Mouse (Mus musculus) CH12.LX (cell line): ENCODE data around the gene Cwc22. TPM values are rescaled to one million over a fixed set of nuclear protein-coding genes. Genes with fewer than 3 reads are reported as not detected.

Experiments
- DNase-seq: peaks from one replicate; pipeline ENCODE4 v3.0.0-alpha.2; 2013; ENCODE audit errors: extremely low read depth
- H3K27ac ChIP-seq: 2 replicates; pipeline ENCODE4 v1.5.1; 2012; ENCODE audit warnings: low read depth, mild to moderate bottlenecking, control low read depth, moderate library complexity; ENCODE audit not compliant: insufficient read depth
- H3K27me3 ChIP-seq: replicated peaks from 2 replicates; pipeline ENCODE3; 2012; ENCODE audit warnings: inconsistent platforms
- H3K36me3 ChIP-seq, 2 experiments: replicated peaks in 1 of 2; 2 replicates each; pipeline versions ENCODE3 to v1.6.1; 2012; ENCODE audit warnings: inconsistent platforms in 1 of 2, low read length in 1 of 2, mild to moderate bottlenecking in 1 of 2, mixed read lengths in 1 of 2, moderate library complexity in 1 of 2; ENCODE audit not compliant: control insufficient read depth in 1 of 2, insufficient read depth in 1 of 2
- H3K4me1 ChIP-seq, 2 experiments: 2 replicates each; pipeline ENCODE4 v1.6.1; 2012; ENCODE audit warnings: inconsistent platforms in 1 of 2, moderate library complexity in 1 of 2; ENCODE audit not compliant: insufficient read depth in 2 of 2, control insufficient read depth in 1 of 2
- H3K4me2 ChIP-seq: 2 replicates; pipeline ENCODE4 v1.6.1; 2012; ENCODE audit warnings: low read depth, mild to moderate bottlenecking, control low read depth; ENCODE audit not compliant: poor library complexity, insufficient read depth, severe bottlenecking
- H3K4me3 ChIP-seq, 3 experiments: fragments of 150-350 bp in 1 of 3; sonication (generic) in 1 of 3; replicated peaks in 1 of 3; 2 replicates each; pipeline versions ENCODE3 to v1.5.1; 2011 to 2012; ENCODE audit warnings: low read depth in 2 of 3, low read length in 2 of 3, mild to moderate bottlenecking in 2 of 3, moderate library complexity in 2 of 3, control low read depth in 1 of 3, improper control_type of control experiment in 1 of 3, inconsistent platforms in 1 of 3, mixed read lengths in 1 of 3; ENCODE audit not compliant: poor library complexity in 1 of 3
- H3K79me2 ChIP-seq: replicated peaks from 2 replicates; pipeline ENCODE4 v1.6.1; 2012; ENCODE audit warnings: mild to moderate bottlenecking, moderate library complexity; ENCODE audit not compliant: control insufficient read depth, poor library complexity, insufficient read depth, severe bottlenecking; ENCODE audit errors: extremely low read depth
- H3K9ac ChIP-seq: 2 replicates; pipeline ENCODE4 v1.6.1; 2012; ENCODE audit warnings: low read depth, mild to moderate bottlenecking, control low read depth, moderate library complexity; ENCODE audit not compliant: insufficient read depth
- H3K9me3 ChIP-seq: replicated peaks from 2 replicates; pipeline ENCODE3; 2012; ENCODE audit warnings: low read length, inconsistent platforms, mixed read lengths
- BHLHE40 ChIP-seq: IDR thresholded peaks from 2 replicates; pipeline ENCODE4 v1.6.1; 2011; ENCODE audit warnings: mild to moderate bottlenecking, low read depth, low read length, improper control_type of control experiment
- CHD1 ChIP-seq: IDR thresholded peaks from 2 replicates; pipeline ENCODE4 v1.6.1; 2012; ENCODE audit warnings: low read depth, low read length, improper control_type of control experiment, inconsistent platforms
- CHD2 ChIP-seq: IDR thresholded peaks from 2 replicates; pipeline ENCODE4 v1.6.1; 2011; ENCODE audit warnings: low read length, improper control_type of control experiment
- CTCF ChIP-seq, 2 experiments: IDR thresholded peaks in 1 of 2; conservative IDR thresholded peaks in 1 of 2; 2 replicates each; pipeline ENCODE4 v1.5.1; 2011 to 2012; ENCODE audit warnings: low read depth in 2 of 2, low read length in 2 of 2, improper control_type of control experiment in 1 of 2, inconsistent platforms in 1 of 2, mild to moderate bottlenecking in 1 of 2, moderate library complexity in 1 of 2
- E2F4 ChIP-seq: IDR thresholded peaks from 2 replicates; pipeline ENCODE4 v1.6.1; 2011; ENCODE audit warnings: low read depth, low read length, improper control_type of control experiment; ENCODE audit not compliant: insufficient replicate concordance
- EP300 ChIP-seq: IDR thresholded peaks from 2 replicates; pipeline ENCODE4 v1.6.1; 2011; ENCODE audit warnings: low read length, improper control_type of control experiment
- ETS1 ChIP-seq: conservative IDR thresholded peaks from 2 replicates; pipeline ENCODE4 v1.6.1; 2012; ENCODE audit warnings: low read depth, mild to moderate bottlenecking, inconsistent platforms, low read length, improper control_type of control experiment, moderate library complexity
- GABPA ChIP-seq: IDR thresholded peaks from 2 replicates; pipeline ENCODE4 v1.6.1; 2012; ENCODE audit warnings: low read depth, low read length, improper control_type of control experiment, inconsistent platforms; ENCODE audit not compliant: insufficient replicate concordance
- HCFC1 ChIP-seq: IDR thresholded peaks from 2 replicates; pipeline ENCODE4 v1.6.1; 2012; ENCODE audit warnings: low read depth, mild to moderate bottlenecking, inconsistent platforms, low read length, improper control_type of control experiment
- JUN ChIP-seq: IDR thresholded peaks from 2 replicates; pipeline ENCODE4 v1.6.1; 2011; ENCODE audit warnings: low read depth, mild to moderate bottlenecking, low read length, improper control_type of control experiment, moderate library complexity; ENCODE audit not compliant: insufficient read depth
- KAT2A ChIP-seq: IDR thresholded peaks from 2 replicates; pipeline ENCODE4 v1.6.1; 2012; ENCODE audit warnings: low read length, improper control_type of control experiment, inconsistent platforms; ENCODE audit not compliant: insufficient replicate concordance
- MAFK ChIP-seq: IDR thresholded peaks from 2 replicates; pipeline ENCODE4 v1.6.1; 2011; ENCODE audit warnings: low read length, improper control_type of control experiment; ENCODE audit not compliant: insufficient replicate concordance
- MAX ChIP-seq: IDR thresholded peaks from 2 replicates; pipeline ENCODE4 v1.6.1; 2011; ENCODE audit warnings: low read length, improper control_type of control experiment
- MAZ ChIP-seq: IDR thresholded peaks from 2 replicates; pipeline ENCODE4 v1.6.1; 2012; ENCODE audit warnings: low read depth, mild to moderate bottlenecking, inconsistent platforms, low read length, improper control_type of control experiment, moderate library complexity
- MEF2A ChIP-seq: IDR thresholded peaks from 2 replicates; pipeline ENCODE4 v1.6.1; 2014; ENCODE audit warnings: low read depth, mild to moderate bottlenecking, inconsistent platforms, low read length, improper control_type of control experiment, borderline replicate concordance
- MYC ChIP-seq: IDR thresholded peaks from 2 replicates; pipeline ENCODE4 v1.6.1; 2011; ENCODE audit warnings: low read depth, mild to moderate bottlenecking, improper control_type of control experiment, low read length
- NELFE ChIP-seq: IDR thresholded peaks from 2 replicates; pipeline ENCODE4 v1.6.1; 2011; ENCODE audit warnings: low read depth, low read length, improper control_type of control experiment
- NRF1 ChIP-seq: IDR thresholded peaks from 2 replicates; pipeline ENCODE4 v1.6.1; 2014; ENCODE audit warnings: low read depth, mild to moderate bottlenecking, inconsistent platforms, low read length, improper control_type of control experiment, moderate library complexity
- POLR2AphosphoS2 ChIP-seq: IDR thresholded peaks from 2 replicates; pipeline ENCODE4 v1.6.1; 2011; ENCODE audit warnings: low read depth, low read length, improper control_type of control experiment
- RAD21 ChIP-seq: IDR thresholded peaks from 2 replicates; pipeline ENCODE4 v1.6.1; 2011; ENCODE audit warnings: low read depth, mild to moderate bottlenecking, low read length, improper control_type of control experiment, moderate library complexity
- SMC3 ChIP-seq: IDR thresholded peaks from 2 replicates; pipeline ENCODE4 v1.6.1; 2011; ENCODE audit warnings: low read depth, low read length, improper control_type of control experiment
- TBP ChIP-seq: conservative IDR thresholded peaks from 2 replicates; pipeline ENCODE4 v1.6.1; 2011; ENCODE audit warnings: low read depth, low read length, improper control_type of control experiment
- TCF12 ChIP-seq: IDR thresholded peaks from 2 replicates; pipeline ENCODE4 v1.6.1; 2014; ENCODE audit warnings: low read depth, mild to moderate bottlenecking, inconsistent platforms, low read length, improper control_type of control experiment
- ZC3H11A ChIP-seq: IDR thresholded peaks from 2 replicates; pipeline ENCODE4 v1.6.1; 2012; ENCODE audit warnings: low read depth, mild to moderate bottlenecking, inconsistent platforms, low read length, improper control_type of control experiment
- ZKSCAN1 ChIP-seq: IDR thresholded peaks from 2 replicates; pipeline ENCODE4 v1.6.1; 2012; ENCODE audit warnings: low read depth, inconsistent platforms, low read length, improper control_type of control experiment, borderline replicate concordance
- ZMIZ1 ChIP-seq: IDR thresholded peaks from 2 replicates; pipeline ENCODE4 v1.6.1; 2012; ENCODE audit warnings: low read depth, mild to moderate bottlenecking, inconsistent platforms, low read length, improper control_type of control experiment
- ZNF384 ChIP-seq: IDR thresholded peaks from 2 replicates; pipeline ENCODE4 v1.6.1; 2012; ENCODE audit warnings: low read depth, low read length, improper control_type of control experiment, inconsistent platforms
- dilution Hi-C: fragments of 300-500 bp; cut with MboI; formaldehyde crosslinking; loops from 2 replicates; pipeline ENCODE4 v1.14.3; 2020; ENCODE audit warnings: low sequenced_read_pairs; ENCODE audit not compliant: extremely low pct_unique_long_range_greater_than_20kb, extremely low pct_ligation_motif_present
- in situ Hi-C: fragments of 300-500 bp; cut with MboI; formaldehyde crosslinking; loops from 3 replicates; pipeline ENCODE4 v1.14.3; 2019; ENCODE audit warnings: low sequenced_read_pairs, low pct_ligation_motif_present, low pct_unique_long_range_greater_than_20kb, mixed read lengths
- polyA plus RNA-seq: library from polyadenylated mRNA; unstranded; fragments of >175 nt; gene quantifications from 2 replicates; pipeline ENCODE4 v1.2.1, GENCODE M21; 2012; ENCODE audit warnings: low read depth; ENCODE audit not compliant: insufficient read length
- total RNA-seq, 2 experiments: library from RNA; depleted of rRNA; stranded (reverse); fragments of 300-350 nt in 1 of 2; fragments of >200 nt in 1 of 2; gene quantifications; 2 replicates each; pipeline ENCODE4 v1.2.3; 2012 to 2014

Cwc22 gene
- total and polyA plus RNA-seq, 3 experiments, result 51.3 to 74.5 (median 53.2) TPM

DNA sequence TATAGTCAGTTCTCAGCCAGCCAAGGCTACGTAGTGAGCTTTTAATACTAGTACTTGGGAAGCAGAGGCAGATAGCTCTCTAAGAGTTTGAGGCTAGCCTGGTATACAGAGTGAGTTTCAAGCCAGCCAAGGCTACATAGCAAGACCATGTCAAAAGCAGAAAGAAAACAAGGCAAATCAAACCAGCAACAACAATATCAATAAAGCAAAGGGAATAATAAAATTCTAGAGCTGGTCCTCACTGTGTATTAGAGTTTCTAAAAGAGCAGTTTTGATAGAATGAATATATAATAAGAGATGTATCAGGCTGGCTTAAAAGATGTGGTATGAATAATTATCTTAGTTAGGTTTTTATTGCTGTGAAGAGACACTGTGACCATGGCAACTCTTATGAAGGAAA is 2.0 kb upstream of the Cwc22 start:
- Histone ChIP-seq H3K9ac (no peak overlapping the region), H3K4me2 (no peak overlapping the region), H3K4me1 (peaks cover 0 to 16% of the 10 kb centered on the region in 2 experiments; a peak in 2 of 4 replicates), H3K79me2 (peaks cover 25% of the 10 kb centered on the region)
- in situ Hi-C loops, result no loop called here
- no peak for TF ChIP-seq JUN
- no peak for TF ChIP-seq NELFE
- no peak for TF ChIP-seq GABPA
- no peak for TF ChIP-seq SMC3
- TF ChIP-seq HCFC1, result no peak
- TF ChIP-seq ETS1, result no peak
- TF ChIP-seq MAX, result no peak
- no peak for TF ChIP-seq CHD2
- TF ChIP-seq CHD1, result no peak
- TF ChIP-seq RAD21, result no peak
- TF ChIP-seq MEF2A, result no peak
- no peak for TF ChIP-seq E2F4
- TF ChIP-seq CTCF (conservative IDR thresholded peaks at IDR 0.05 in 1 of 2, IDR thresholded peaks at IDR 0.05 in 1 of 2; ENCODE audit: low read depth in 2 of 2, low read length in 2 of 2), result no peak
- TF ChIP-seq, all 38 proteins: peak for 0
- Histone ChIP-seq H3K27me3 (no peaks in the 10 kb centered on the region), H3K4me3 (no peak overlapping the region), H3K27ac (no peak overlapping the region), H3K36me3 (peaks cover 0 to 4% of the 10 kb centered on the region in 2 experiments), H3K9me3 (peaks cover 7% of the 10 kb centered on the region)
- dilution Hi-C loops, result no loop called here
- no peak for DNase-seq

DNA sequence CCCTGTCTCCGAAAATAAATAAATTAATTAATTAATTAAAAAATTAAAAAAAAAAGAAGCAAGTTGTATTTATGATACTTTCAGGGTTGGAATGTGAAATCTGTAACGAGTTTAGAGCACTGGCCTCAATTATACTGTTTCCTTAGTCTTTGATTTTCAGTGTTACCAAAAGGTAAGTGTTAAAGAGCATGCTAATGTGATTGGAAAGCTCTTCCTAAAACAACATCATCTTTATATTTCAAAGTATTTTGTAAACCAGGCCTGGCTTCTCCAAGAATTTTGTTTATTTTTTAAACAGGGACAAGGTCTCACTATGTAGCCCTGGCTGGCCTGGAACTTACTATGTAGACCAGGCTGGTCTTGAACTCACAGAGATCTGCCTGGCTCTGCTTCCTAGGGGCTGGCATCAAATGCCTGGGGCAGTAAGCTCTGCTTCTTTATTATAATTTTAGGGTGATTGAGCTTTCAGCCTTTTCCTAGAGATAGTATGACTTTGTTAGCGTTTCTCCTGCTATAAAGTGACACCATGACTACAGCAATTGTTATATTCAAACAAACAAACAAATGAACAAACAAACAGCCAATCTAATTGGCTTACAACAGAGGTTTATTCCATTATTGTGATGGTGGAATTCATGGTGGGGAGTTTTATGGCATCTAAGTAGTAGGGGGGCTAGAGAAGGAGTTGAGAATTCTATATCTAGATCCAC is 1.1 kb upstream of the Cwc22 start:
- H3K36me3 ChIP-seq, result peaks cover 0 to 9% of the 10 kb centered on the region in 2 experiments
- no peak for TF ChIP-seq ZMIZ1
- no peak for TF ChIP-seq KAT2A
- TF ChIP-seq TBP, result no peak
- TF ChIP-seq POLR2AphosphoS2, result no peak
- TF ChIP-seq RAD21, result no peak
- no peak for TF ChIP-seq SMC3
- no peak for TF ChIP-seq ZNF384
- no peak for TF ChIP-seq NRF1
- no peak for TF ChIP-seq TCF12
- TF ChIP-seq GABPA, result no peak
- TF ChIP-seq MAFK, result no peak
- TF ChIP-seq BHLHE40, result no peak
- TF ChIP-seq MAZ, result no peak
- no peak for TF ChIP-seq ZKSCAN1
- no peak for TF ChIP-seq EP300
- TF ChIP-seq CTCF (conservative IDR thresholded peaks at IDR 0.05 in 1 of 2, IDR thresholded peaks at IDR 0.05 in 1 of 2; ENCODE audit: low read depth in 2 of 2, low read length in 2 of 2), result no peak
- TF ChIP-seq HCFC1, result no peak
- TF ChIP-seq ZC3H11A, result no peak
- TF ChIP-seq MYC, result no peak
- no peak for TF ChIP-seq JUN
- H3K4me2 ChIP-seq, result no peak overlapping the region
- in situ Hi-C loops (no loop called here), dilution Hi-C loops (no loop called here)
- H3K9me3 ChIP-seq, result peaks cover 7% of the 10 kb centered on the region
- no peak overlapping the region for H3K27ac ChIP-seq
- H3K4me1 ChIP-seq, result peaks cover 0 to 20% of the 10 kb centered on the region in 2 experiments; a peak in 2 of 4 replicates
- H3K4me3 ChIP-seq, result no peak overlapping the region
- peaks cover 31% of the 10 kb centered on the region for H3K79me2 ChIP-seq
- no peaks in the 10 kb centered on the region for H3K27me3 ChIP-seq
- no peak for DNase-seq
- no peak overlapping the region for H3K9ac ChIP-seq
